Mouse (Mus musculus) central nervous system, embryonic 18 days (tissue): Measurements from ENCODE around the gene Ppp2r2d. TPM values are rescaled to one million over a fixed set of nuclear protein-coding genes. Genes with fewer than 3 reads are reported as not detected.

Experiments used
- polyA plus RNA-seq: library from polyadenylated mRNA; depleted of rRNA; stranded (reverse); fragments of >200 nt; gene quantifications from 2 replicates; pipeline ENCODE4 v1.2.3, GENCODE M21; 2012; rRNA removed

Gene Ppp2r2d
- polyA plus RNA-seq = 87.0 and 92.3 TPM in 2 replicates

DNA sequence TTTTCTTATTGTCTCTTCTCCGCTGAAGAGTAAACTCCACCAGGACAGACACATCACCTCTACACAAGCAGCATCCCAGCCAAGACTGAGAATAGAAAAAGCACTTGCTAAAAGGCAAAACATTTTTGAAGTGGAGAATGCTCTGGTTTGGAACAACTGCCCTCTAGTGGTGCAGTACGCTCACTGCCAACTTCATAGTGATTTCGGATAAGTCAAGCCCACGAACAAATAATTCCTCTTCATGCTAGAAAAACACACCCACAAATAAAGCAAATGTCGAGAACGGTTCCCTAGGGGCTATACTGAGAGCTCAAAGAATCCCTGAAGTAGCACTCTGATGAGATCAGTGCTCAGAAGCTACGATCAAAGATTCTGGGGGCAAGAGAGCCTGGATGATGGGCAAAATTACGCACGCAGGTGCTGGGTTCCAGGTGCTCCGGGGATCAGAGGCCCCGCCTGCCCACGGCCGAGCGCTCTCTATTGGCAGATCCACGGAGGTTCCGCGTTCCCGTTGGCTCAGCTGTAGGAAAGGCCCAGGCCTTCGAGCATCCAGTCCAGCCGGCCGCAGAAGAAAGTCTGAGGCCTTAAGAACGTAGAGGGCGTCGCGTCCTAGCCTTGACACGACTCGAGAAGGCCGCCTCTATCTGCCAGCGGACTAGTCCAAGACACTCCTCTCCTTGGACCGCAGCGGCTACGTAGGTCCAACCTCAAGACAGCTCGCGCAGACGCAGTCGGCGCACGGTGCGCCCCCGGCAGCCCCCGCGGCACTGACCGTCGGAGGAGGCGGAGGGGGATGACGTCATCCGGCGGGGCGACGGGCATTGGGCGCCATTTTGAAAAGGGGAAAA is at the start of gene Ppp2r2d, which contains the start of gene Mapk1ip1:
Ppp2r2d (plus strand) TSS at position 536 of the 848 bp plus-strand sequence.
Mapk1ip1 (minus strand) TSS at position 730 of the 848 bp plus-strand sequence.

DNA sequence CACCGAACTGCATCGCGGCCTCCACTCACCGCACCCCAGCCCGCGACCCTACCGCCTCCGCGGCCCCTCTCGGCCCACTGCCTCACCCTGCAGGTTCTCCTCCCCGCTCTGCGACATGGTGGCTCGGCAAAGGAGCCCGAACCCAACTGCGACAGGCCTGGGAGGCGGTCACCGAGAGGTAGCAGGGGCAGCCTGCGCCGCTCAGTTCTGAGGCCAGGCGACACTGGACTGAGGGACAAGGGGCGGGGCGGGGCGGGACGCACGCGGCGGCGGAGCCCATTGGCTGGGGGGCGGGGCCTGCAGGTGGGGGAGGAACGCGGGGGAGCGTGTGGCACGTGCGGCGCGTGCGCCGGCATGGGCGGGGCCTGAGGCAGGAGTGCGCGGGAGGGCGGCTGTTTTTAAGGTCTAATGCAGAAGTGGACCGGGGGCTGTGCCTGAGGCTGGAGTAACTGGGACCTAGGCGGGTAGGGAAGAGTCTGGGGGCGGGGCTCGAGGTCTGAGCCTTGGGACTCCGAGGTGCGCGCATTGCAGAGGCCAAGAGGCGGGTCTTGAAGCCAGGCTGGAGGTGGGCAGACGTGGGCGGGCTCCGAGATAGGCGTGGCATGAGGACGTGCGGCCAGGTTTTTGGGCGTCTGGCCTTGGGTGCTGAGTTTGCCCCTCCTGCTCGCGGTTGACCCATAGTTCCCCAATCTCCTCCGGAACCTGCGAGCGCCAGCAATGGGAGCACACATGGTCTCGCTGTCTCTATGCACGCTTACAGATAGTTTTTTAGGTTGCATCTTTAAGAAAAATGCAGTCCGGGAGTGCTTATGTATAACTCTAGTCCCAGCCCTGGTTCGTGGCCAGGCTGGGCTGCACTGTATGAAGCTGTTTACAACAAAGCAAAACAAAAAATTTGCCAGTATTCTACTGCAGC is 63.7 kb downstream of the Ppp2r2d start, which contains the start of gene Bnip3:
Bnip3 (minus strand) TSS at position 243 of the 916 bp plus-strand sequence.

Other genes starting within 250 kb of the Ppp2r2d start
- 78.7 and 78.9 TPM in 2 replicates for gene Mapk1ip1, start 194 bp downstream of the Ppp2r2d start, polyA plus RNA-seq
- 54.0 and 59.0 TPM in 2 replicates for gene Bnip3, start 63.4 kb downstream of the Ppp2r2d start, polyA plus RNA-seq
- gene Jakmip3, start 94.7 kb downstream of the Ppp2r2d start, polyA plus RNA-seq = 27.8 and 29.9 TPM in 2 replicates
- gene Dpysl4, start 239.9 kb downstream of the Ppp2r2d start, polyA plus RNA-seq = 141 and 158 TPM in 2 replicates